Mouse (Mus musculus): ENCODE measurements around the gene Epha10. TPM values are rescaled to one million over a fixed set of nuclear protein-coding genes. Genes with fewer than 3 reads are reported as not detected.

Gene Epha10
- polyA plus RNA-seq, 1 experiment from 2014 or later: 12.8 TPM

DNA sequence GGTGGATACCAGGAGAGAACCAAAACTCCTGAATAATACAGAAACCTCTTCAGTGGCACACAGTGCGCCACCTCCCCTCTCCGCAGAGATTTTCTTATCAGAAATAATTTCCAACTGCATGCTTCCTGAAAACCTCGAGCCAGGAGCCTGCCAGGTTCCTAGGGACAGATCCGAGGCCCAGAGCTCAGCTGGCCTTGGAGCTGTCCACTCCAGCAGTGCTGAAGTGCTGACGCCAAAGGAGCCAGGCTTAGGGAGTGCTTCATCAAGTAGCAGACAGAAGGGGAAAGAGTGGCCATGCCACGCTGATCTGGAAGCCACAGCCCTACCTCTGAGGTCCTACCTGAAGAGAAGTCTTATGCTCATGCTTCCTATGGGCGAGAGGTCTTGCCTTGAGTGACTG, 20.3 kb upstream of the Epha10 start:
- Histone ChIP-seq H3K9ac (peak overlapping the region; percentile 83), H3K4me3 (peak overlapping the region; percentile 83), H3K9me3 (no peaks in the 10 kb centered on the region), H3K27ac (replicated peaks) (no peak overlapping the region), H3K4me1 (replicated peaks) (peaks cover 26% of the 10 kb centered on the region), H3K36me3 (peaks cover 32% of the 10 kb centered on the region), H3K27me3 (no peaks in the 10 kb centered on the region), H3K4me2 (peak overlapping the region; percentile 93)
- WGBS: 18% methylated on average over 7 of the region's 7 CpGs
- no peak for ATAC-seq (ENCODE audit: low FRiP score, low read depth)

GRCm38 (mm10) chr4:124861283-124862188, 19.2 kb upstream of the Epha10 start, which contains the start of gene Maneal:
TSS of gene Maneal (minus strand) at chr4:124862171.
- Histone ChIP-seq H3K9ac (peak within 1 kb of the TSS; percentile 83), H3K27me3 (no peaks in the 10 kb centered on the region), H3K27ac (replicated peaks) (peak within 1 kb of the TSS; percentile 85), H3K4me2 (peak within 1 kb of the TSS; percentile 93), H3K4me1 (replicated peaks) (peaks cover 26% of the 10 kb centered on the region), H3K36me3 (peaks cover 21% of the 10 kb centered on the region), H3K4me3 (peak within 1 kb of the TSS; percentile 83), H3K9me3 (no peaks in the 10 kb centered on the region)
- 2% methylated on average over 64 of the region's 77 CpGs for WGBS
- peak; percentile 40 for ATAC-seq (ENCODE audit: low FRiP score, low read depth)

GRCm38 (mm10) chr4:124872719-124873118, 8.0 kb upstream of the Epha10 start:
- no peaks in the 10 kb centered on the region for H3K4me1 ChIP-seq (replicated peaks)

DNA sequence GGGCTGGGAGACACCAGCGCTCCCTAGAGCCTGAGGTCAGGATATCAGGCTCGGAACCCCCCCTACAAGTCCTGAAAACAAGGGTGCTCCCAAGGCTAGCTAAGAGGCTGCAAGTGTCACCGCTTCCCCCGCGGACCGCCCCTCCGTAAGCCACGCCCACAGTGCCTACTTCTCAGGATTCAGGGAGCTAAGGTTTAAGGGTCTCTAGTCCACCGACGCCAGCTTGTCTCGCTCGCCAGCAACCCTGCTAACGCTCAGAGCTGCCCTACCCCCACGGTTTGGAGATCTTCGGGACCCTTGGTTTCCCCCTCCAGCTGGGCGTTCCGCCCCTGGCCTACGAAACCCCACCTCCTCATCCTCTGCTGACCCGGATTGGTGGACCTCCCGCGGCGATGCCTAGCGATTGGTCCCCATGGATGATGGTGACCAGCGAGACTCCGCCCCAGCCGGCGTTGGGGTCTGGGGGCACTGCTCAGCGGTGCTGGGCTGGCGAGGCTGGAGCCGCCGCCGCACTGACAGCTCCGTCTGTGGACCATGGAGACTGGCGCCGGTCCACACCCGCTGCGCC, 726 bp downstream of the Epha10 start:
- ATAC-seq (ENCODE audit: low FRiP score, low read depth): peak; percentile 96
- H3K4me3 ChIP-seq: peak overlapping the region; percentile 48
- H3K9me3 ChIP-seq: no peaks in the 10 kb centered on the region
- peak overlapping the region; percentile 44 for H3K9ac ChIP-seq
- H3K36me3 ChIP-seq: no peaks in the 10 kb centered on the region
- peak overlapping the region; percentile 60 for H3K27ac ChIP-seq (replicated peaks)
- H3K4me1 ChIP-seq (replicated peaks): peaks cover 18% of the 10 kb centered on the region
- peak overlapping the region; percentile 58 for H3K4me2 ChIP-seq
- peaks cover 13% of the 10 kb centered on the region; the same call in 1 of the 2 replicates for H3K27me3 ChIP-seq
- under 1% methylated on average over 37 of the region's 37 CpGs for whole genome bisulfite sequencing

More at GRCm38 (mm10) chr4:124872719-124873118, 8.0 kb upstream of the Epha10 start:
- ATAC-seq (ENCODE audit: low FRiP score, low read depth): no peak
- H3K9ac ChIP-seq: no peak overlapping the region
- H3K4me3 ChIP-seq: no peak overlapping the region
- H3K36me3 ChIP-seq: no peaks in the 10 kb centered on the region
- no peaks in the 10 kb centered on the region for H3K9me3 ChIP-seq
- WGBS: 94% methylated on average over 1 of the region's 1 CpGs
- no peaks in the 10 kb centered on the region for H3K27me3 ChIP-seq
- no peak overlapping the region for H3K4me2 ChIP-seq
- no peak overlapping the region for H3K27ac ChIP-seq (replicated peaks)

GRCm38 (mm10) chr4:124882151-124882729, 1.5 kb downstream of the Epha10 start:
- peaks cover 18% of the 10 kb centered on the region for H3K4me1 ChIP-seq (replicated peaks)
- peak; percentile 35; the same call in 1 of the 2 replicates for ATAC-seq (ENCODE audit: low FRiP score, low read depth)
- peak overlapping the region; percentile 58 for H3K4me2 ChIP-seq
- peak overlapping the region; percentile 48 for H3K4me3 ChIP-seq
- peak overlapping the region; percentile 60 for H3K27ac ChIP-seq (replicated peaks)
- WGBS: under 1% methylated on average over 37 of the region's 37 CpGs
- no peaks in the 10 kb centered on the region for H3K36me3 ChIP-seq
- peak overlapping the region; percentile 44 for H3K9ac ChIP-seq
- no peaks in the 10 kb centered on the region for H3K9me3 ChIP-seq
- H3K27me3 ChIP-seq: peaks cover 13% of the 10 kb centered on the region; the same call in 1 of the 2 replicates

DNA sequence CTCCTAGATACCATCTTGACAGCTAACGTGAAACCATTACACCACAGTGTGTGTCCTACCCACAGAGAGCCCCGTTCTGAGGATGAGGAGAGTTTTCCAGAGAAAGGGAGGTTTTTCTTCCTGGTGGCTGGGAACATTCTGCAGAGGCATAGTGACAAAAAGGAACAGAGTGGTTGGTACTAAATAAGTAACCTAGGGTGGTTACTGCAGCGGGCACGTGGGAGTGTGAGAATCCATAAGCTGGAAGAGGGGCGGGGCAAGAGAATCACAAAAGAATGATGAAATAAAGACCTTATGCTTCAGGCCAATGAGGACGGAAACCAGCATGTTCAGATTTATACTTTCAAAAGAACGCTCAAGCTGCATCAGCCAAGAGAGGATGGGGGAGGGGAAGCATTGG, 8.0 kb downstream of the Epha10 start:
- peaks cover 25% of the 10 kb centered on the region for H3K27me3 ChIP-seq
- WGBS: 68% methylated on average over 7 of the region's 7 CpGs

GRCm38 (mm10) chr4:124889935-124890334, 9.2 kb downstream of the Epha10 start:
- Histone ChIP-seq H3K9ac (no peak overlapping the region), H3K4me3 (no peak overlapping the region), H3K4me1 (replicated peaks) (peaks cover 17% of the 10 kb centered on the region), H3K27me3 (peaks cover 21% of the 10 kb centered on the region), H3K4me2 (no peak overlapping the region), H3K36me3 (no peaks in the 10 kb centered on the region), H3K9me3 (no peaks in the 10 kb centered on the region), H3K27ac (replicated peaks) (no peak overlapping the region)
- ATAC-seq (ENCODE audit: low FRiP score, low read depth): no peak
- WGBS: 89% methylated on average over 2 of the region's 2 CpGs

More for the DNA sequence above, 8.0 kb downstream of the Epha10 start:
- Histone ChIP-seq H3K9me3 (no peaks in the 10 kb centered on the region), H3K36me3 (no peaks in the 10 kb centered on the region), H3K27ac (replicated peaks) (no peak overlapping the region), H3K4me1 (replicated peaks) (peaks cover 6% of the 10 kb centered on the region), H3K9ac (no peak overlapping the region), H3K4me2 (no peak overlapping the region), H3K4me3 (no peak overlapping the region)
- ATAC-seq (ENCODE audit: low FRiP score, low read depth): no peak

GRCm38 (mm10) chr4:124890831-124891230, 10.1 kb downstream of the Epha10 start:
- no peaks in the 10 kb centered on the region for H3K9me3 ChIP-seq
- ATAC-seq (ENCODE audit: low FRiP score, low read depth): no peak
- H3K4me3 ChIP-seq: no peak overlapping the region
- 82% methylated on average over 5 of the region's 5 CpGs for WGBS
- no peaks in the 10 kb centered on the region for H3K36me3 ChIP-seq
- H3K27ac ChIP-seq (replicated peaks): no peak overlapping the region
- no peak overlapping the region for H3K9ac ChIP-seq
- no peak overlapping the region for H3K4me2 ChIP-seq
- peaks cover 22% of the 10 kb centered on the region for H3K4me1 ChIP-seq (replicated peaks)
- H3K27me3 ChIP-seq: peaks cover 23% of the 10 kb centered on the region

DNA sequence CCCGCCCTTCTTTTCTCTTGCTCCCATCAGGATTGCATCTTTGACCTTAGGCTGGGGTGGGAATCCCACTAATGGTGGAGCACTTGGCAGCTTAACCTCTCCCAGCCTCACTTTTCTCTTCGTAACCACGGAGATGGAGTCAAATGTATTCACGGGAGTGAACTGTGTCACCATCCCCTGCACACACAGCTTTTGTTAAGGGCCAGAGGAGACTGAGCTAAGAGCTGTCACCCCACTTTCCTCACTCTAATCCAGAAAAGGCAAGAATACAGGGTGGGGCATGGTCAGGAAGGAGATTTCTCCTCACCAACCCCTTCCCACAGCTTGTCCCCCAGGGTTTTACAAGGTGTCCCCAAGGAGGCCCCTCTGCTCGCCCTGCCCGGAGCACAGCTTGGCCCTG, 13.1 kb downstream of the Epha10 start:
- ATAC-seq (ENCODE audit: low FRiP score, low read depth): peak; percentile 21; the same call in 1 of the 2 replicates
- peaks cover 25% of the 10 kb centered on the region for H3K4me1 ChIP-seq (replicated peaks)
- no peak overlapping the region for H3K27ac ChIP-seq (replicated peaks)
- 25% methylated on average over 6 of the region's 6 CpGs for WGBS
- H3K9ac ChIP-seq: 0 out of 2 replicates have a peak overlapping the region, but pooled peaks have one; percentile 47
- H3K36me3 ChIP-seq: no peaks in the 10 kb centered on the region
- H3K27me3 ChIP-seq: peaks cover 26% of the 10 kb centered on the region
- H3K9me3 ChIP-seq: no peaks in the 10 kb centered on the region
- peak overlapping the region; percentile 76 for H3K4me2 ChIP-seq
- peak overlapping the region; percentile 48 for H3K4me3 ChIP-seq

DNA sequence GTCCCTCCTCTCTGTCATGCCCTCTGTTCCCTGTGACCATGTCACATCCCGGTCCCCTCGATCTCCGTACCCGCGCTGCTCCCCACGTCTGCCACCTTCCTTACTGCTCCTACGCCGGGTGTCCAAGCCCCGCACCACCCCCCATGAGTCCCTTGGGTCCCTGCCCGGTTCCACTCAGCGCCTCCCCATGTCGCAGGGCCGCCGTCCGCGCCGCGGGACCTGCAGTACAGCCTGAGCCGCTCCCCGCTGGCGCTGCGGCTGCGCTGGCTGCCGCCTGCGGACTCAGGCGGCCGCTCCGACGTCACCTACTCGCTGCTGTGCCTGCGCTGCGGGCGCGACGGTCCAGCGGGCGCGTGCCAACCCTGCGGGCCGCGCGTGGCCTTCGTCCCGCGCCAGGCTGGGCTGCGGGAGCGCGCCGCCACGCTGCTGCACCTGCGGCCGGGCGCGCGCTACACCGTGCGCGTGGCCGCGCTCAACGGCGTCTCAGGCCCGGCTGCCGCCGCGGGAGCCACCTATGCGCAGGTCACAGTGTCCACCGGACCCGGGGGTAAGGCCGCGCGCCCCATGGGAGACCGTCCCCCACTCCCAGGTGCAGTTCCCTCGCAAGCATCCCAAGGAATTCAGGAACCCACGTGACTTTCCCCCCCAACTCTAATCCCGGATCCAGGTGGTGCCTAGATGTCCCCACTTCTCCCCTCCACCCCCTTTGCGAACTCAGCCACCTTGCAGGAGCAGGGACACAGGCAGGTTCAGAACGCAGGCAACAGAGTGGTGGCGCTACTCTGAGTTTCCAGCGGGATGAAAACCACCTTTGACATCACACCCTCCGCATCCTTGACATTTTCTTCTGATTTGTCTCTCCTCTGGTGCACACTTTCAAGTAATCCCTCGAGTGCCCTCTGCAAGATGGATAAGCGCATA, 14.1 kb downstream of the Epha10 start:
- 2% methylated on average over 74 of the region's 83 CpGs for WGBS
- peak; percentile 89 for ATAC-seq (ENCODE audit: low FRiP score, low read depth)
- peak overlapping the region; percentile 76 for H3K4me2 ChIP-seq
- peaks cover 26% of the 10 kb centered on the region for H3K27me3 ChIP-seq
- no peaks in the 10 kb centered on the region for H3K36me3 ChIP-seq
- H3K4me3 ChIP-seq: peak overlapping the region; percentile 48
- 0 out of 2 replicates have a peak overlapping the region, but pooled peaks have one; percentile 36 for H3K27ac ChIP-seq (replicated peaks)
- no peaks in the 10 kb centered on the region for H3K9me3 ChIP-seq
- H3K4me1 ChIP-seq (replicated peaks): peaks cover 25% of the 10 kb centered on the region
- peak overlapping the region; percentile 47 for H3K9ac ChIP-seq

GRCm38 (mm10) chr4:124898428-124898827, 17.7 kb downstream of the Epha10 start:
- WGBS: 18% methylated on average over 10 of the region's 10 CpGs

More at GRCm38 (mm10) chr4:124898428-124898827, 17.7 kb downstream of the Epha10 start:
- Histone ChIP-seq H3K4me1 (replicated peaks) (peaks cover 22% of the 10 kb centered on the region), H3K9me3 (no peaks in the 10 kb centered on the region), H3K36me3 (no peaks in the 10 kb centered on the region), H3K4me2 (no peak overlapping the region), H3K4me3 (no peak overlapping the region), H3K9ac (no peak overlapping the region), H3K27ac (replicated peaks) (no peak overlapping the region), H3K27me3 (peaks cover 12% of the 10 kb centered on the region; the same call in 1 of the 2 replicates)
- ATAC-seq (ENCODE audit: low FRiP score, low read depth): no peak
